Mouse (Mus musculus) liver, adult 2 months (tissue): ENCODE measurements around the gene Slc26a10. TPM values are rescaled to one million over a fixed set of nuclear protein-coding genes. Genes with fewer than 3 reads are reported as not detected.

Experiments used
- DNase-seq: peaks from one replicate; pipeline ENCODE4 v3.0.0-alpha.2; 2011; ENCODE audit warnings: low read depth, low spot score; ENCODE audit errors: extremely low read depth
- H3K27ac ChIP-seq: fragments of 200-500 bp; replicated peaks from 2 replicates; pipeline ENCODE4 v1.5.1; 2012; ENCODE audit warnings: low read depth, mild to moderate bottlenecking, control low read depth, inconsistent platforms, low read length; ENCODE audit not compliant: insufficient read depth
- H3K27me3 ChIP-seq: fragments of 200-500 bp; 2 replicates; pipeline ENCODE4 v1.6.1; 2012; ENCODE audit warnings: mild to moderate bottlenecking, moderate library complexity, low read length, inconsistent platforms; ENCODE audit not compliant: control insufficient read depth, insufficient read depth
- H3K36me3 ChIP-seq: fragments of 200-500 bp; 2 replicates; pipeline ENCODE4 v1.6.1; 2012; ENCODE audit warnings: low read length, inconsistent platforms; ENCODE audit not compliant: control insufficient read depth, insufficient read depth
- H3K4me1 ChIP-seq: fragments of 200-500 bp; 2 replicates; pipeline ENCODE4 v1.6.1; 2011; ENCODE audit warnings: low read length; ENCODE audit not compliant: control insufficient read depth, insufficient read depth
- H3K4me3 ChIP-seq: fragments of 200-500 bp; 2 replicates; pipeline ENCODE4 v1.5.1; 2011; ENCODE audit warnings: low read depth, mild to moderate bottlenecking, control low read depth, low read length, moderate library complexity; ENCODE audit not compliant: insufficient read depth
- H3K79me2 ChIP-seq: fragments of 200-500 bp; 2 replicates; pipeline ENCODE4 v1.6.1; 2012; ENCODE audit warnings: inconsistent platforms, mild to moderate bottlenecking, low read length, moderate library complexity; ENCODE audit not compliant: control insufficient read depth, insufficient read depth
- H3K9ac ChIP-seq: fragments of 200-500 bp; 2 replicates; pipeline ENCODE4 v1.6.1; 2012; ENCODE audit warnings: low read depth, mild to moderate bottlenecking, control low read depth, inconsistent platforms, low read length
- CTCF ChIP-seq: fragments of 200-500 bp; IDR thresholded peaks from 2 replicates; pipeline ENCODE4 v1.5.1; 2011; ENCODE audit warnings: low read depth, low read length, control low read depth
- POLR2A ChIP-seq: fragments of 200-500 bp; IDR thresholded peaks from 2 replicates; pipeline ENCODE4 v1.6.1; 2011; ENCODE audit warnings: low read length, control low read depth; ENCODE audit not compliant: insufficient read depth; ENCODE audit errors: extremely low read depth
- WGBS: fragments of 180-500 bp; shearing (Covaris S2); methylation state at CpG from one replicate; pipeline ENCODE4 v1.1.7; 2018; 5-methylcytosine and 5-hydroxymethylcytosine counted together
- polyA plus RNA-seq: library from polyadenylated mRNA; depleted of rRNA; stranded (reverse); fragments of >200 nt; gene quantifications from 2 replicates; pipeline ENCODE4 v1.2.3, GENCODE M21; 2012
- total RNA-seq: library from RNA; depleted of rRNA; stranded (reverse); fragments of >200 nt; gene quantifications from 2 replicates; pipeline ENCODE4 v1.2.3, GENCODE M21; 2014

Gene Slc26a10
- total and polyA plus RNA-seq, 2 experiments = 3.1 to 4.1 TPM

GRCm38 (mm10) chr10:127173148-127174065, 7.0 kb downstream of the Slc26a10 start:
- Histone ChIP-seq H3K9ac (no peak overlapping the region), H3K4me1 (no peaks in the 10 kb centered on the region; the same call in 1 of the 2 replicates), H3K36me3 (peaks cover 8% of the 10 kb centered on the region; the same call in 1 of the 2 replicates), H3K27ac (no peak overlapping the region), H3K27me3 (peaks cover 3% of the 10 kb centered on the region; the same call in 1 of the 2 replicates), H3K79me2 (no peaks in the 10 kb centered on the region), H3K4me3 (no peak overlapping the region)
- WGBS = 68% methylated on average over 16 of the region's 16 CpGs
- TF ChIP-seq CTCF (no peak), POLR2A (no peak)
- DNase-seq = no peak

DNA sequence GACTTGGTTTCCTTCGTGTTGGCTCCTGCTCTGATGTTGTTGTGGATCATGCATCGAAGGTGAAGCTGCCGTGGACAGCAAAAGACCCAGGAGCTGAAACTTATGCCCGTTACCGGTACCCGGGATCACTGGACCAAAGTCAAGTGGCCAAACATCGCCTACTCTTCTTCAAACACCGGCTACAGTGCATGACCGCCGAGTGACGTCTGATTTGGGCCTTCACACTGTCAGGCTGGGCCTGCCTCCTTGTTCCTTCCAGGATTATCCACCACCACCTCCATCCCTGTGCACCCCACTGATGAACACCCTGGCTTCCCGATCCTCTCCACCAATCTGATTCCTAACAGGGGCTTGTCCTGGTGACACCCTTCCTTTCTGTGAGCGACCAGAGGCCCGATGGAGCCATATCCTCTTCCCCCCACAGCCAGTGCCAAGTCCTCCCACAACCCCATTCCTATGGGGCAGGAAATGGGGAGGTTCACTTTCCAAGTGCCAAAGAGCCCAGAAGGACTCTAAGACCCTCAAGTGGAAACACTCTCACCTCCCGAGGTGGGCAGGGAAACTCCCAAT, 8.7 kb downstream of the Slc26a10 start:
- no peak overlapping the region for H3K9ac ChIP-seq
- no peak for DNase-seq
- H3K4me3 ChIP-seq = no peak overlapping the region
- H3K4me1 ChIP-seq = peaks cover 12% of the 10 kb centered on the region
- H3K27ac ChIP-seq = no peak overlapping the region
- TF ChIP-seq POLR2A (no peak), CTCF (no peak)
- peaks cover 8% of the 10 kb centered on the region; the same call in 1 of the 2 replicates for H3K36me3 ChIP-seq
- 84% methylated on average over 15 of the region's 15 CpGs for WGBS
- H3K27me3 ChIP-seq = no peaks in the 10 kb centered on the region
- no peaks in the 10 kb centered on the region for H3K79me2 ChIP-seq

DNA sequence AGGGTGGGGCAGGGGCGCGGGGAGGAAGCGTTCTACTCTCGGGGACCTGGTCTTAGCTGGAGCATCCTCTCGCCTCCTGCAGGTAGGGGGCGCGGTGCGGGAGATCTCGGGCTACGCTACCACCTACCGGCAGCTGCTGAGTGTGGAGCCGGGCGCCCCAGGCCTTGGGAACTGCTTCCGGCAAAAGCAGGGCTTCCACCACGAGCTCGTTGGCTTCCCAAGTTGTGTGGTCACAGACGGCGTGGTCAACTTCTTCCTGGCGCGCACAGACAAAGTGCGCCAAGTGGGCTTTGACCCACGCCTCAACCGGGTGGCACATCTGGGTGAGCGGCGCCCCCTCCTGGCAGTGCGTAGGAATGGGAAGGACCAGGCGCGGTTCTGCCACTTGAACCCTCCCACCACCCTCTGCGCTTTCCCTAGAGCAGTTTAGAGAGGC, 9.6 kb downstream of the Slc26a10 start:
- TF ChIP-seq POLR2A (no peak), CTCF (peak; percentile 89)
- peak overlapping the region; percentile 1; the same call in 1 of the 2 replicates for H3K4me3 ChIP-seq
- peaks cover 8% of the 10 kb centered on the region; the same call in 1 of the 2 replicates for H3K36me3 ChIP-seq
- WGBS = 29% methylated on average over 29 of the region's 29 CpGs
- H3K27ac ChIP-seq = no peak overlapping the region
- peak; percentile 38 for DNase-seq
- no peaks in the 10 kb centered on the region for H3K27me3 ChIP-seq
- H3K79me2 ChIP-seq = 0 out of 2 replicates have a peak, but pooled peaks cover 2% of the 10 kb centered on the region
- H3K9ac ChIP-seq = no peak overlapping the region
- peaks cover 14% of the 10 kb centered on the region for H3K4me1 ChIP-seq

GRCm38 (mm10) chr10:127170002-127170401, 10.4 kb downstream of the Slc26a10 start:
- TF ChIP-seq POLR2A = no peak
- no peak for TF ChIP-seq CTCF
- WGBS = 79% methylated on average over 22 of the region's 22 CpGs
- peaks cover 8% of the 10 kb centered on the region; the same call in 1 of the 2 replicates for H3K36me3 ChIP-seq
- no peak for DNase-seq
- no peak overlapping the region for H3K27ac ChIP-seq
- peaks cover 14% of the 10 kb centered on the region for H3K4me1 ChIP-seq
- H3K9ac ChIP-seq = no peak overlapping the region
- H3K27me3 ChIP-seq = no peaks in the 10 kb centered on the region
- peaks cover 10% of the 10 kb centered on the region; the same call in 1 of the 2 replicates for H3K79me2 ChIP-seq
- no peak overlapping the region for H3K4me3 ChIP-seq

DNA sequence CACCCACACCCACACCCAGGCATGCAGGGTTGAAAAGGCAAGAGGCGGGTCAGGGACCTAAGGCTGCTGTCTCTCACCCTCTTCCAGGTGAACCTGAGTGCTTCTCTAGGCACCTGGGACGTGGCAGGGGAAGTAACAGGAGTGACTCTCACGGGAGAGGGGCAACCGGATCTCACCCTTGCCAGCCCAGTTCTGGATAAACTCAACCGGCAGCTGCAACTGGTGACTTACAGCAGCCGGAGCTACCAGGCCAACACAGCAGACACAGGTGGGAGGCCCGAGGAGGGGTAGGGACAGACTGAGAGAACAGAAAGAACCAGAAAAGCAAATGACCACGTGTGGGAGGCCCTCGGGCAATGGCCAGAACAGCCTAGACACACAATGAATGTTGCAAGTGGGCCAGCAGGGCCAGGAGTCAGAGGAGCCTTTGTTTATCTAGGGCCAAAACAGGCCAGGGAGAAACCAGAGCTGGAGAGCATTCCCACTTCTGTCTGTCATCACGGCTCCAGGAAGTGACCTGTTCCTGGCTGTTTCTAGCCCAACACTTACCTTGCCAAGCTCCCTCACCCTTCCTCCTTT, 12.7 kb downstream of the Slc26a10 start:
- no peaks in the 10 kb centered on the region for H3K27me3 ChIP-seq
- TF ChIP-seq POLR2A = 0 out of 2 replicates have a peak, but pooled peaks have one; percentile 31
- TF ChIP-seq CTCF = no peak
- 11% methylated on average over 10 of the region's 10 CpGs for WGBS
- peaks cover 17% of the 10 kb centered on the region for H3K4me1 ChIP-seq
- peak overlapping the region; percentile 2; the same call in 1 of the 2 replicates for H3K4me3 ChIP-seq
- peaks cover 10% of the 10 kb centered on the region; the same call in 1 of the 2 replicates for H3K79me2 ChIP-seq
- H3K36me3 ChIP-seq = peaks cover 8% of the 10 kb centered on the region; the same call in 1 of the 2 replicates
- DNase-seq = peak; percentile 97
- H3K27ac ChIP-seq = peak overlapping the region; percentile 98
- H3K9ac ChIP-seq = peak overlapping the region; percentile 95
